ENCODE assay signal across 25 mouse cellular contexts in genomic region chr11:39477136-39477535, GRCm38 (mm10).
A peak's percentile ranks its signal among the peaks of the same experiment; 100 is the strongest.
DNase-seq lines count a peak whose midpoint lies in the region; ATAC-seq and TF ChIP-seq lines count a peak whose summit lies in the region.
"Had no signal": no experiment of that assay in that cellular context is flagged by ENCODE, and none has a peak within 500 bp of the region (broad histone marks: within the 10 kb centered on the region; RNA-seq: fewer than 3 reads in every experiment).

No protein-coding gene starts in this region.

- H3K4me2 ChIP-seq in midbrain, postnatal 0 days (ENCODE audit: low read depth, low read length, poor library complexity, severe bottlenecking), result no peak overlapping the region
- H3K4me2 ChIP-seq in midbrain, embryonic 14.5 days (ENCODE audit: low read length), result no peak overlapping the region
- no peak overlapping the region for H3K4me2 ChIP-seq in hindbrain, embryonic 12.5 days (replicated peaks)
- H3K4me2 ChIP-seq: embryonic facial prominence, embryonic 15.5 days; heart, embryonic 11.5 days; hindbrain, embryonic 13.5 days; intestine, embryonic 15.5 days had no signal

- no peak overlapping the region for H3K27ac ChIP-seq in midbrain, postnatal 0 days (ENCODE audit: low read depth, low read length)
- H3K27ac ChIP-seq in midbrain, embryonic 14.5 days (replicated peaks; ENCODE audit: low read depth, low read length), result no peak overlapping the region
- H3K27ac ChIP-seq in hindbrain, embryonic 12.5 days, result no peak overlapping the region
- H3K27ac ChIP-seq: embryonic facial prominence, embryonic 15.5 days; hindbrain, embryonic 13.5 days; intestine, embryonic 15.5 days had no signal

- H3K4me1 ChIP-seq in midbrain, postnatal 0 days (ENCODE audit: insufficient read depth, low read length), result no peaks in the 10 kb centered on the region
- no peaks in the 10 kb centered on the region for H3K4me1 ChIP-seq in midbrain, embryonic 14.5 days (ENCODE audit: control insufficient read depth, insufficient read depth, low read length)
- no peaks in the 10 kb centered on the region for H3K4me1 ChIP-seq in hindbrain, embryonic 12.5 days
- H3K4me1 ChIP-seq: embryonic facial prominence, embryonic 15.5 days; hindbrain, embryonic 13.5 days; intestine, embryonic 15.5 days had no signal

- peak; percentile 11 for DNase-seq in midbrain, postnatal 0 days (ENCODE audit: low spot score)
- no peak for DNase-seq in midbrain, embryonic 14.5 days
- DNase-seq in brain, embryonic 14.5 days (ENCODE audit: low read depth), result peak; percentile 30
- peak; percentile 13 for DNase-seq in telencephalon, adult 2 months (ENCODE audit: low read depth, low spot score)
- DNase-seq: adrenal gland, adult 8-10 months; adrenal gland, postnatal 25 days; cerebellum, adult 11 months; cerebellum, adult 8-10 months; cerebellum, postnatal 10 days; cerebellum, postnatal 36 days; embryo, embryonic 11 days; forebrain, postnatal 0 days; gastrocnemius, postnatal 10 days; gastrocnemius, postnatal 36 days; heart, adult 11 months had no signal

- H3K9ac ChIP-seq in midbrain, postnatal 0 days (replicated peaks; ENCODE audit: low read length, poor library complexity, severe bottlenecking), result no peak overlapping the region
- no peak overlapping the region for H3K9ac ChIP-seq in midbrain, embryonic 14.5 days (replicated peaks; ENCODE audit: low read length)
- H3K9ac ChIP-seq in hindbrain, embryonic 12.5 days, result no peak overlapping the region
- H3K9ac ChIP-seq: embryonic facial prominence, embryonic 15.5 days; forebrain, postnatal 0 days; hindbrain, embryonic 13.5 days; intestine, embryonic 15.5 days had no signal

- WGBS in midbrain, postnatal 0 days, result 60% methylated on average over 8 of the region's 8 CpGs
- WGBS in midbrain, embryonic 14.5 days, result 47% methylated on average over 8 of the region's 8 CpGs
- 54% methylated on average over 8 of the region's 8 CpGs for WGBS in hindbrain, embryonic 12.5 days

- no peaks in the 10 kb centered on the region for H3K27me3 ChIP-seq in midbrain, postnatal 0 days (ENCODE audit: insufficient read depth, low read length)
- no peaks in the 10 kb centered on the region for H3K27me3 ChIP-seq in midbrain, embryonic 14.5 days (ENCODE audit: control insufficient read depth, insufficient read depth, low read length)
- H3K27me3 ChIP-seq in hindbrain, embryonic 12.5 days, result no peaks in the 10 kb centered on the region
- H3K27me3 ChIP-seq: embryonic facial prominence, embryonic 15.5 days; hindbrain, embryonic 13.5 days; intestine, embryonic 15.5 days had no signal

- TF ChIP-seq POLR2A in brain, embryonic 14.5 days (IDR thresholded peaks at IDR 0.05; ENCODE audit: borderline replicate concordance, extremely low read depth, insufficient read depth, insufficient read length, poor library complexity, severe bottlenecking), result no peak

- no peaks in the 10 kb centered on the region for H3K36me3 ChIP-seq in midbrain, postnatal 0 days (ENCODE audit: insufficient read depth, low read length)
- no peaks in the 10 kb centered on the region for H3K36me3 ChIP-seq in midbrain, embryonic 14.5 days (ENCODE audit: control insufficient read depth, insufficient read depth, low read length)
- H3K36me3 ChIP-seq in hindbrain, embryonic 12.5 days, result no peaks in the 10 kb centered on the region
- H3K36me3 ChIP-seq: embryonic facial prominence, embryonic 15.5 days; hindbrain, embryonic 13.5 days; intestine, embryonic 15.5 days had no signal

- no peaks in the 10 kb centered on the region for H3K9me3 ChIP-seq in midbrain, postnatal 0 days (ENCODE audit: low read length)
- no peaks in the 10 kb centered on the region for H3K9me3 ChIP-seq in midbrain, embryonic 14.5 days (ENCODE audit: control insufficient read depth, low read length)
- no peaks in the 10 kb centered on the region for H3K9me3 ChIP-seq in hindbrain, embryonic 12.5 days (replicated peaks)
- H3K9me3 ChIP-seq: embryonic facial prominence, embryonic 15.5 days; hindbrain, embryonic 13.5 days; intestine, embryonic 15.5 days had no signal

- TF ChIP-seq CTCF in midbrain, postnatal 0 days (IDR thresholded peaks at IDR 0.05), result no peak
- TF ChIP-seq CTCF in brain, embryonic 14.5 days (IDR thresholded peaks at IDR 0.05; ENCODE audit: borderline replicate concordance, extremely low read depth, insufficient read depth, insufficient read length), result no peak

- no peak for ATAC-seq in midbrain, postnatal 0 days (ENCODE audit: low FRiP score)
- no peak for ATAC-seq in midbrain, embryonic 14.5 days (ENCODE audit: low FRiP score, low TSS enrichment)
- no peak for ATAC-seq in granulocyte monocyte progenitor cell, adult 5-6 weeks (replicated peaks; ENCODE audit: poor library complexity, severe bottlenecking)
- no peak for ATAC-seq in hindbrain, embryonic 12.5 days (ENCODE audit: low FRiP score)
- ATAC-seq: activated CD4-positive, CD25-positive, alpha-beta regulatory T cell, adult 4 months; CD4-positive, CD25-positive, alpha-beta regulatory T cell, adult 4 months; forebrain, embryonic 14.5 days; forebrain, postnatal 0 days; hindbrain, embryonic 16.5 days; intestine, embryonic 15.5 days had no signal

- H3K4me3 ChIP-seq in midbrain, postnatal 0 days (ENCODE audit: low read depth, low read length), result no peak overlapping the region
- H3K4me3 ChIP-seq in midbrain, embryonic 14.5 days (replicated peaks; ENCODE audit: low read depth, low read length), result no peak overlapping the region
- no peak overlapping the region for H3K4me3 ChIP-seq in hindbrain, embryonic 12.5 days
- H3K4me3 ChIP-seq: embryonic facial prominence, embryonic 15.5 days; hindbrain, embryonic 13.5 days; intestine, embryonic 15.5 days had no signal
